Mouse (Mus musculus) embryonic stem cell, embryonic (primary cell): Measurements from ENCODE around the gene Slc6a17.

ENCODE experiments used
- CTCF ChIA-PET, 4 experiments: fragments of 300-600 bp in 2 of 4; fragments of 350-600 bp in 2 of 4; sonication (Branson Sonifier 250); formaldehyde crosslinking; loops; one replicate each; lab custom pipeline; 2022; ENCODE audit warnings: inconsistent platforms in 2 of 4; lab: Charles Lee
- POLR2A ChIA-PET, 4 experiments: fragments of 300-600 bp in 2 of 4; fragments of 350-600 bp in 2 of 4; sonication (Branson Sonifier 250); formaldehyde crosslinking; loops; one replicate each; lab custom pipeline; 2022; ENCODE audit warnings: antibody characterized with exemption in 4 of 4, inconsistent platforms in 1 of 4; lab: Charles Lee

Slc6a17 gene

GRCm38 (mm10) chr3:107533532-107533931 lies 15.7 kb upstream of the Slc6a17 start:
- ChIA-PET CTCF (no interaction called here), POLR2A (no interaction called here)

DNA sequence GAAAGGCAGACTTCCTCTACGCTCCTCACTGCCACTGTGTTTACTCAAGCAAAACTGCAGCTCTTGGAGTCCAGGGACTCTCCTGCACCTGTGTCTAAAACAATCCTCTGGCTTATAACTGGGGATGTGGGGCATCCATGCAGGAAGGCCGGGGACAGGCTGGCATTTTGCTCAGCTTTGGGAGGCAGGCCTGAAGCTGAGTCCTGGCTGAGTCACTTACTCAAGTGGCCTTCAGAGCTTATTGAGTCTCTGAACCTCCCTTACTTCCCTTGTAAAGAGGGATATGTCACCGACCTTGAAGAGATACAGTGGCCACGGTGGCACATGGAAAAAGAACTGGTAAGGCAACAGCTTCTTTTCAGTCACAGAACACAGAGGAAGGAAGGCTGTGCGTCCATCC lies 12.8 kb upstream of the Slc6a17 start:
- POLR2A ChIA-PET: no interaction called here
- CTCF ChIA-PET: no interaction called here

DNA sequence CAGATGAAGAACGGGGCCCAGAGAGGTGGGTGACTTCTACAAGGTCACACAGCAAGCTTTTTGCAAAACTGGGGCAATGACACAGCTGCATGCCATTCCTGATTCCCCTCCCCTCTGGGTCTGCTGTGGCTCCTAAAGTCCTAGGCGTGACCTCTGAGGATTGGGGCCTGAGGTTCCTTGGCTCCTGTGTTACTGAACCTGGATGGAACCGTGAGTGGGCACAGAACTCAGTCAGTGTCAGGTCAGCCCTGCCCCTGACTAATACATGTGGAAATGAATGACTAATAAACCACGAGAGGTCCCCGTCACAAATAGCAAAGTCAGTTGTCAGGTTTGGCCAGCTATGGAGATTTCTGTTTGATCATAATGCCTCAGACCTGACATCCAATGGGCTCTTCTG lies 11.4 kb upstream of the Slc6a17 start:
- CTCF ChIA-PET: no interaction called here
- POLR2A ChIA-PET: no interaction called here

DNA sequence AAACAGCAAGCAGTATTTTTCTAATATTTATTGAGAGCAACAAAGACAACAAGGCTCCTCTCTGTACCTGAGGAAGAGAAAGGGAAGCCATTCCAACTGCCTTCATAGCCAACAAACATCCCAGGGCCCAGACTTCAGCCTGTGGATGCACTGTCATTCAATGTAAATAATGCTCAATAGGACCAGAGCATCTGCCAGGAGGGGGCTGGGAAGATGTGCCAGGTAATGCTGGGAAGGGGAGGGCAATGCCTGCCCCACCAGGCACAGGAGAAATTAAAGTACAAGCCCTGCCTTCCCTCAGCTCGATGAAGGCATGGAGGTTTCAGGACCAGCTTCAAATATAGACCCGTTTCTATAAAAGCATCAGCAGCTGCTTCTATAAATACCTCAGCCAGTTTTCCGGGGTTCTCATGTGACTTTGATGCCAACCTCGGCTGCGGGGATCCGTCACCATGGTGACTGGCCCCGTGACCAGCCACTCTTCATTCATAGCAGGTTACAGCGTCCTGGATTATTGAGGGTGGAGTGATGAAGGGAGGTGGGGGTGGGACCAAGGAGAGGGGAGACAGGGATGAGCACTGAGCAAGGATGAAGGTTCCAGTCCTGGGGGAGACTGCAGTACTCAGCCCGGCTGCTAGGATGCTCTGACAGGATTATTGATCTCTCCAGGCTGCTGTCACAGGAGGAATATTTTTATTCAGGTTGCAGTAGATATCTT lies 10.7 kb upstream of the Slc6a17 start:
- ChIA-PET CTCF (interaction anchor here in 1 of 4 experiments (1.3 kb wide), 1 partner anchor 22 kb away, joined by 4 read pairs; no protein-coding TSS in a partner anchor), POLR2A (interaction anchor here in 1 of 4 experiments (0.5 to 1.4 kb wide), 2 partner anchors 9 to 345 kb away, joined by 3 read pairs; no protein-coding TSS in a partner anchor)

GRCm38 (mm10) chr3:107524547-107524946 lies 6.7 kb upstream of the Slc6a17 start:
- ChIA-PET CTCF (no interaction called here), POLR2A (no interaction called here)

- POLR2A ChIA-PET: interaction anchor here in 2 of 4 experiments (0.6 to 0.7 kb wide), 2 partner anchors 84 to 1046 kb away, joined by 3 to 15 read pairs; no protein-coding TSS in a partner anchor
- CTCF ChIA-PET: no interaction called here
Measured at GRCm38 (mm10) chr3:107520931-107521330, 3.1 kb upstream of the Slc6a17 start.

- ChIA-PET POLR2A (interaction anchor here in 3 of 4 experiments (0.5 to 2.5 kb wide), 3 partner anchors 184 to 470 kb away, joined by 3 to 10 read pairs (median 4); partner anchors contain the start of gene Rbm15 (in 2 of the 3)), CTCF (interaction anchor here in 2 of 4 experiments (1.0 to 1.3 kb wide), 3 partner anchors 33 to 89 kb away, joined by 3 read pairs; no protein-coding TSS in a partner anchor)
Measured at GRCm38 (mm10) chr3:107516776-107517630, 815 bp downstream of the Slc6a17 start.

DNA sequence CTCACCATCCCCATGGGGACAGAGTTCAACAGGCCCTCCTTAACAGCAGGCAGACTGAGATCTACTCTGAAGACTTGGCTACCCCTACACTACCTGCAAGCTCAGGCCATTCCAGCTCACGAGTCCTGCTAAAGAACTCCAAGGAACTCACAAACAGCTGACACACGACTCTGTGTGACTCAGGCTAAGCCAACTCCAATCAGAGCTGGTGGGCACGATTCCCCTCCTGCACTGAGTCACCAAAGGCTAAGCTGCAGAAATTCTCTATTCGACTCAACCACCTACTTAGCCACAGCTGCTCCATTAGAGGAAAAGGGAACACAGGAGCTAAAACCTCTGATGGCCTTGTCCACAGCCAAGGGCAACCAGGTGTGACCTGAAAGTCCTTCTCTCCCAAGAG lies 1.8 kb downstream of the Slc6a17 start:
- ChIA-PET CTCF (interaction anchor here in 2 of 4 experiments (0.5 to 1.0 kb wide), 3 partner anchors 53 to 64 kb away, joined by 3 read pairs; no protein-coding TSS in a partner anchor), POLR2A (interaction anchor here in 2 of 4 experiments (0.5 to 2.5 kb wide), 3 partner anchors 136 to 1795 kb away, joined by 3 to 10 read pairs (median 3); partner anchors contain the start of gene Rbm15 (in 1 of the 2))

GRCm38 (mm10) chr3:107511416-107511815 lies 6.4 kb downstream of the Slc6a17 start:
- POLR2A ChIA-PET: no interaction called here
- CTCF ChIA-PET: no interaction called here

DNA sequence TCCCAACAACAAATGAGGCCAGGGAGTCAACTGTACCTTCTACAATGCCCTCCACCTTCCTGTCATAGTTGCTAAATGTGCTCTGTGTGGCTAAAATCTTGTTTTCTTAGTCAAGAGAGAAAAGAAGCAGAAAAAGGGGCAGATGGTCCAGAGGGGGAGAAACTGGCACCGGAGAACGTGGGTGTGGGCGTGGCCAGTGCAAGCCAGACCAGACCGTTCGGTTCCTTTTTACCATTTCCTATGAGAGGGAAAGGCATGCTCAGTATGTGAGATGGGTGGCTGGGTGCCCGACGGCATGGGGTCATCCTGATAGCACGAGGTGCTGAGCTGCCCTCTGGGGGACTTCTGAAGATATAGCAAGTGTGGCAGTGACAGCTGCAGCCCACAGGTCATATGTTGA lies 9.1 kb downstream of the Slc6a17 start:
- CTCF ChIA-PET: no interaction called here
- POLR2A ChIA-PET: no interaction called here

GRCm38 (mm10) chr3:107507966-107508365 lies 9.9 kb downstream of the Slc6a17 start:
- ChIA-PET POLR2A (no interaction called here), CTCF (interaction anchor here in 1 of 4 experiments (0.6 kb wide), 1 partner anchor 426 kb away, joined by 3 read pairs; no protein-coding TSS in a partner anchor)

GRCm38 (mm10) chr3:107506531-107506930 lies 11.3 kb downstream of the Slc6a17 start:
- POLR2A ChIA-PET: no interaction called here
- CTCF ChIA-PET: interaction anchor here in 1 of 4 experiments (0.6 kb wide), 1 partner anchor 44 kb away, joined by 5 read pairs; no protein-coding TSS in a partner anchor

GRCm38 (mm10) chr3:107505464-107506367 lies 12.1 kb downstream of the Slc6a17 start:
- ChIA-PET CTCF (interaction anchor here in 1 of 4 experiments (0.6 kb wide), 1 partner anchor 45 kb away, joined by 5 read pairs; no protein-coding TSS in a partner anchor), POLR2A (no interaction called here)

- ChIA-PET CTCF (no interaction called here), POLR2A (no interaction called here)
Measured at GRCm38 (mm10) chr3:107504542-107504941, 13.3 kb downstream of the Slc6a17 start.

GRCm38 (mm10) chr3:107503716-107504115 lies 14.1 kb downstream of the Slc6a17 start:
- ChIA-PET POLR2A (no interaction called here), CTCF (no interaction called here)

GRCm38 (mm10) chr3:107501702-107502151 lies 16.1 kb downstream of the Slc6a17 start:
- CTCF ChIA-PET: interaction anchor here in 1 of 4 experiments (0.9 kb wide), 1 partner anchor 49 kb away, joined by 3 read pairs; no protein-coding TSS in a partner anchor
- POLR2A ChIA-PET: interaction anchor here in 1 of 4 experiments (0.7 kb wide), 1 partner anchor 16 kb away, joined by 3 read pairs; the partner anchor contains the start of gene Slc6a17

DNA sequence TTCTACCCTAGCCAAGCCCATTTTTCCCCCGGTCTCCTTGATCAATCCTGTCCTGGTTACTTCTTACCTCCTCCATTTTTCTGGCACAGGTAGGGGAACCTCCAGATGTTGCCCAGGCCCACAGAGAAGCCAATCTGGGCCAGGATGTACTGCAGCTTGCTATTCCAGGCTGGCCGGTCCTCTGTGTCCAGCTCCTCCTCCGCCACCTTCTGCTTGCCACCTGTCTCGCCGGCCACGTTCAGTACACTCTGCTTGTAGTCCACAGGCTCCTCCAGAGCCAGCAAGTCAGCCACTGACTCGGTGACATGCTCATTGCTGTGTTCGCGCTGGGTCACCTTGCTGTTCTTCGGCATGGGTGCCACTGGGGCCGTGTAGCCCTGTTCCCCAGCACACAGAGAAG lies 17.5 kb downstream of the Slc6a17 start:
- CTCF ChIA-PET: no interaction called here
- POLR2A ChIA-PET: no interaction called here
